In the genomic region with DNA sequence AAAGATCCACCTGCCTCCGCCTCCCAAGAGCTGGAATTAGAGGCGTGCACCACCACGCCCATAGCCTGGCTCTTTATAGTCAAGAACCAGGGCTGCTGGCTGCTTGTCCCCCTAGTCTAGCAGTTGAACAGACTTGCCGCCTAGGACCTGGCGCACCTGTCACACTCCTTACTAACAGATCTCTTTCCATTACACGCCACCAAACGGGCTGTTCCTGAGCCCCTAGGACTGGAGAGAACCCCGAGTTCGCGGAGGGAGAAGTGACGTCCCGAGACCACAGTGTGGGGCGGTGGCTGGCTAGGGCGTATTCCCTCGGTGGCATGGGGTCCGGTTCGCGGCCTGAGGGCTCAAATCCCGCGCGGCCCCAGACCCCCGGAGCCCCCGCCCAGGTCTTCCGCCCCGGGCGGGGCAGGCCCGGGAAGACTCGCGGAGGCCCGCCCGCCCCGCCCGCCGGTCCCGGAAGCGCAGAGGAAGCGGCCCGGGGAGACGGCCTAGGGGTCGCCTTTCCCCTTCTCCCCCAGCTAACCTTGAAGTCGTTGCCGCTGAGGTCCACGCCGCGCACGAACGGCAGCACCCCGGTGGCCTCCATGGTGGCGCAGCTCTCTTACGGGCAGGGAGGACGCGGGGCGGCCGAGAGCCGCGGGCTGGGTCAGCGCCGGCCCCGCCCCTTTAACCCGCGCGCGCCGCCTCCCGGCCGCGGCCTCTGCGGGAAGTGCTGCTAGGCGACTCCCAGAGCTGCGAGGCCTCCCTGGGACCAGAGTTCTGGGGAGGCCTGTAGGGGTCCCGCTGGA, we compare ENCODE assay signal across 8 mouse cellular contexts. TPM values are rescaled to one million over a fixed set of nuclear protein-coding genes. Genes with fewer than 3 reads are reported as not detected.
DNase-seq lines count a peak whose midpoint lies in the region; ATAC-seq and TF ChIP-seq lines count a peak whose summit lies in the region.

Gene Flii, minus strand, starts transcription at position 663 of the 791 bp plus-strand sequence.

- H3K27ac ChIP-seq in ES-E14 (ENCODE audit: insufficient read depth, low read depth, low read length, poor library complexity, severe bottlenecking) = peak within 1 kb of the TSS; percentile 35
- peak within 1 kb of the TSS; percentile 77 for H3K27ac ChIP-seq in forebrain, embryonic 14.5 days (ENCODE audit: low read depth, low read length)
- peak within 1 kb of the TSS; percentile 83 for H3K27ac ChIP-seq in lung, embryonic 14.5 days (ENCODE audit: low read depth)
- peak within 1 kb of the TSS; percentile 62 for H3K27ac ChIP-seq in olfactory bulb, adult 2 months (ENCODE audit: insufficient read depth, low read depth, low read length)
- H3K27ac ChIP-seq in thymus, adult 2 months (ENCODE audit: control insufficient read depth, insufficient read depth, low read length) = peak within 1 kb of the TSS; percentile 76

- peak; percentile 62 for TF ChIP-seq CTCF in lung, embryonic 14.5 days (IDR thresholded peaks at IDR 0.05; ENCODE audit: low read depth)
- peak; percentile 46 for TF ChIP-seq CTCF in olfactory bulb, adult 2 months (IDR thresholded peaks at IDR 0.05; ENCODE audit: insufficient read depth, low read depth, low read length)
- TF ChIP-seq CTCF in thymus, adult 2 months (IDR thresholded peaks at IDR 0.05; ENCODE audit: borderline replicate concordance, control insufficient read depth, extremely low read depth, insufficient read depth, low read length, poor library complexity) = peak; percentile 80

- intact Hi-C loops in heart, postnatal 14 days (cut with DNase I) = no loop called here

- peak within 1 kb of the TSS; percentile 86 for H3K9ac ChIP-seq in ES-E14 (ENCODE audit: insufficient read depth, low read depth, low read length, poor library complexity, severe bottlenecking)
- H3K9ac ChIP-seq in forebrain, embryonic 14.5 days (ENCODE audit: low read length) = peak within 1 kb of the TSS; percentile 87
- H3K9ac ChIP-seq in lung, embryonic 14.5 days = peak within 1 kb of the TSS; percentile 87

- no peaks in the 10 kb centered on the region for H3K27me3 ChIP-seq in forebrain, embryonic 14.5 days (replicated peaks; ENCODE audit: control insufficient read depth, insufficient read depth, low read length)
- H3K27me3 ChIP-seq in lung, embryonic 14.5 days (ENCODE audit: insufficient read depth, low read length) = no peaks in the 10 kb centered on the region
- no peaks in the 10 kb centered on the region for H3K27me3 ChIP-seq in thymus, adult 2 months (ENCODE audit: control insufficient read depth, insufficient read depth, low read length)

- peak within 1 kb of the TSS; percentile 80 to 92 for H3K4me3 ChIP-seq in ES-E14 (ENCODE audit: insufficient read depth in 1 of 2, low read depth in 1 of 2, low read length in 2 of 2, poor library complexity in 1 of 2, severe bottlenecking in 1 of 2)
- peak within 1 kb of the TSS; percentile 65 for H3K4me3 ChIP-seq in forebrain, embryonic 14.5 days (ENCODE audit: low read depth, low read length)
- H3K4me3 ChIP-seq in lung, embryonic 14.5 days (ENCODE audit: low read depth, low read length) = peak within 1 kb of the TSS; percentile 87
- peak within 1 kb of the TSS; percentile 89 for H3K4me3 ChIP-seq in olfactory bulb, adult 2 months (ENCODE audit: insufficient read depth, low read depth, low read length)
- peak within 1 kb of the TSS; percentile 91 for H3K4me3 ChIP-seq in thymus, adult 2 months (ENCODE audit: control insufficient read depth, insufficient read depth, low read length)

- in situ Hi-C loops in ES-E14 (cut with MboI; ENCODE audit: low sequenced_read_pairs in 2 of 2, unreplicated experiment in 2 of 2) = no loop called here

- WGBS in forebrain, embryonic 14.5 days = under 1% methylated on average over 53 of the region's 71 CpGs
- WGBS in lung, embryonic 14.5 days = under 1% methylated on average over 62 of the region's 71 CpGs
- WGBS in olfactory bulb, adult 2 months = under 1% methylated on average over 63 of the region's 71 CpGs
- 2% methylated on average over 71 of the region's 71 CpGs for WGBS in thymus, adult 2 months

- ATAC-seq in forebrain, embryonic 14.5 days = peak; percentile 74
- ATAC-seq in lung, embryonic 14.5 days (ENCODE audit: insufficient read depth) = peak; percentile 82

- peaks cover 10% of the 10 kb centered on the region; the same call in 1 of the 2 replicates for H3K36me3 ChIP-seq in ES-E14 (ENCODE audit: control insufficient read depth, insufficient read depth, low read length, poor library complexity, severe bottlenecking)
- H3K36me3 ChIP-seq in forebrain, embryonic 14.5 days (ENCODE audit: control insufficient read depth, insufficient read depth, low read length) = peaks cover 47% of the 10 kb centered on the region
- peaks cover 44% of the 10 kb centered on the region for H3K36me3 ChIP-seq in lung, embryonic 14.5 days (ENCODE audit: insufficient read depth)
- H3K36me3 ChIP-seq in thymus, adult 2 months (ENCODE audit: control insufficient read depth, insufficient read depth, low read length) = peaks cover 21% of the 10 kb centered on the region

- peak within 1 kb of the TSS; percentile 69 for H3K4me2 ChIP-seq in forebrain, embryonic 14.5 days (ENCODE audit: low read length)
- H3K4me2 ChIP-seq in lung, embryonic 14.5 days = peak within 1 kb of the TSS; percentile 77

- peak; percentile 82; the same call in 1 of the 2 replicates for TF ChIP-seq POLR2A in olfactory bulb, adult 2 months (IDR thresholded peaks at IDR 0.05; ENCODE audit: insufficient read depth, low read depth, low read length)
- TF ChIP-seq POLR2A in thymus, adult 2 months (IDR thresholded peaks at IDR 0.05; ENCODE audit: control insufficient read depth, extremely low read depth, insufficient read depth, low read length, poor library complexity) = no peak; the same call in none of the 2 replicates

- H3K9me3 ChIP-seq in ES-E14 (ENCODE audit: control insufficient read depth, insufficient read depth, low read depth, low read length) = no peaks in the 10 kb centered on the region
- no peaks in the 10 kb centered on the region for H3K9me3 ChIP-seq in forebrain, embryonic 14.5 days (replicated peaks; ENCODE audit: control insufficient read depth, low read length)
- no peaks in the 10 kb centered on the region for H3K9me3 ChIP-seq in lung, embryonic 14.5 days (ENCODE audit: low read depth, low read length)

- DNase-seq in ES-E14 (ENCODE audit: low read depth, low spot score) = peak; percentile 44
- peak; percentile 70 for DNase-seq in cerebellum, adult 11 months
- peak; percentile 78 for DNase-seq in forebrain, embryonic 14.5 days (ENCODE audit: low spot score)
- DNase-seq in heart, postnatal 14 days = peak; percentile 91 to 92
- peak; percentile 58 to 77 for DNase-seq in layer of hippocampus, adult 18-20 months (ENCODE audit: low spot score in 2 of 2)
- peak; percentile 89 for DNase-seq in lung, embryonic 14.5 days
- peak; percentile 84 for DNase-seq in thymus, adult 2 months

- peaks cover 3 to 18% of the 10 kb centered on the region in 2 experiments; a peak in 1 of 4 replicates for H3K4me1 ChIP-seq in ES-E14 (ENCODE audit: control insufficient read depth in 2 of 2, insufficient read depth in 2 of 2, low read length in 2 of 2, poor library complexity in 1 of 2)
- H3K4me1 ChIP-seq in forebrain, embryonic 14.5 days (ENCODE audit: control insufficient read depth, insufficient read depth, low read length) = peaks cover 16% of the 10 kb centered on the region
- peaks cover 18% of the 10 kb centered on the region for H3K4me1 ChIP-seq in lung, embryonic 14.5 days (ENCODE audit: insufficient read depth)
- peaks cover 20% of the 10 kb centered on the region for H3K4me1 ChIP-seq in olfactory bulb, adult 2 months (ENCODE audit: control insufficient read depth, insufficient read depth, low read length)
- peaks cover 18% of the 10 kb centered on the region for H3K4me1 ChIP-seq in thymus, adult 2 months (replicated peaks; ENCODE audit: control insufficient read depth, insufficient read depth, low read length)

TF ChIP-seq in ES-E14, 5 proteins besides CTCF, POLR2A, EP300 and RAD21:
- no peak for TF ChIP-seq ZNF384 (IDR thresholded peaks at IDR 0.05; ENCODE audit: low read depth, low read length)
- TF ChIP-seq CHD2 (IDR thresholded peaks at IDR 0.05; ENCODE audit: low read depth, low read length) = 0 out of 2 replicates have a peak, but pooled peaks have one; percentile 52

RNA-seq across cellular contexts. Expression of gene Flii, which starts in this region (rescaled TPM):
- total RNA-seq in ES-E14 (2012; rRNA removed) = 53.3 and 55.3 TPM in 2 replicates
- polyA plus RNA-seq in forebrain, embryonic 14.5 days (2014; fragmentation: Nextera tagmentation; extraction: Ambion mirVana) = 53.0 and 59.3 TPM in 2 replicates
- total RNA-seq in heart, postnatal 14 days (2021) = 100 to 1,000 TPM; 106 to 112 TPM
- total RNA-seq in layer of hippocampus, adult 18-20 months (2021) = 10 to 100 TPM; 63.4 to 63.6 TPM
- 86.2 and 88.6 TPM in 2 replicates for polyA plus RNA-seq in lung, embryonic 14.5 days (2014; fragmentation: Nextera tagmentation; extraction: Ambion mirVana)
- polyA plus RNA-seq in olfactory bulb, adult 2 months (2012; ENCODE audit: insufficient read depth, insufficient read length, low replicate concordance, missing spikeins) = not detected in 2 replicates
- polyA plus RNA-seq in thymus, adult 2 months (2012; rRNA removed) = 254 and 271 TPM in 2 replicates

Comparison
In these comparisons a context has a peak if more than half of its experiments do, and no peak if none do; other contexts are left out.
1. Peak in every context shown above with its lines: DNase-seq, ATAC-seq, H3K4me3 ChIP-seq and H3K27ac ChIP-seq.